Mouse (Mus musculus) c-Kit-positive CD71-positive TER-119-positive erythroid progenitor cells, embryonic 14.5 days (primary cell): ENCODE results near the gene Zbtb42.

Experiments used
- DNase-seq: peaks from one replicate; pipeline ENCODE4 v3.0.0-alpha.2; 2013; ENCODE audit warnings: low spot score

Gene Zbtb42

GRCm38 (mm10) chr12:112730808-112731207, 52.2 kb downstream of the Zbtb42 start:
- no peak for DNase-seq
